Mouse (Mus musculus) activated CD4-positive, CD25-positive, alpha-beta regulatory T cell, adult 9 weeks (primary cell): ENCODE measurements around the gene Thap4. TPM values are rescaled to one million over a fixed set of nuclear protein-coding genes. Genes with fewer than 3 reads are reported as not detected.

ENCODE experiments used
- polyA plus RNA-seq: library from polyadenylated mRNA; unstranded; fragments of 100-300 nt; shearing (Covaris generic); gene quantifications from one replicate; pipeline ENCODE4 v1.2.1, GENCODE M21; 2017

The Thap4 gene
- 21.0 TPM for polyA plus RNA-seq

DNA sequence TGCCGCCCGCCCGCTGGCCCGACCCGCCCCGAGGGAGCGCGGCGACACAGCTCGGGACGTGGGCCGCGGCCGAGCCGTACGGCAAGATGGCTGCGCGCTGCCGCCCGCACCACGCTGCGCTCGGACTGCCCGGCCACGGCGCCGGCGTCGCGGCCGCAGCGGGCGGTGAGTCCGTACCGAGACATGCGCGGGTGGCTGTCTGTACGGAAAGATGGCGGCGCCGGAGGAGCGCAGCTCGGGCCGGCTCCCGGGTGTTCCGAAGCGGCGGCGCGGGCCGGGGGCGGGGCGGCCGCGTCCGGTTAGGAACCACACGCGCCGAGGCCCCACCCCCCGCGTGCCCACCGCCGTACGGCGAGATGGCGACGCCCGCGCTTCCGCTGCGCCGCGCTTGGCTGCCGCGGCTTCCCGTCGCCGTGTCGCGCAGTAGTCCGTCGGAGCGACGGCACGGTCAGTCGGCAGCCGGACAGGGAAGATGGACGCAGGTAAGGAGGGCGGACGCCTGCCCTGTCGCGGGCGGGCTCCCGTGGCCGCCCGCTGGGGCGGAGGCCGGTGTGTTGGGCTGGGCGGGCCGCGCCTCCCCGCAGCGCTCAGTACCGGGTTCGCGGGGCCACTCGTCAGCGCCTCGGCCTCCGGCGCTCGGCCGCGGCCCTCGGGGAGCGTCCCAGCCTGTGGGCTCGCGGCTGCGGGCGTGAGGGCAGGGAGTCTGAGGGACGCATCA is at the start of gene Thap4:
Gene Thap4, minus strand, starts transcription at position 292 of the 718 bp plus-strand sequence.

DNA sequence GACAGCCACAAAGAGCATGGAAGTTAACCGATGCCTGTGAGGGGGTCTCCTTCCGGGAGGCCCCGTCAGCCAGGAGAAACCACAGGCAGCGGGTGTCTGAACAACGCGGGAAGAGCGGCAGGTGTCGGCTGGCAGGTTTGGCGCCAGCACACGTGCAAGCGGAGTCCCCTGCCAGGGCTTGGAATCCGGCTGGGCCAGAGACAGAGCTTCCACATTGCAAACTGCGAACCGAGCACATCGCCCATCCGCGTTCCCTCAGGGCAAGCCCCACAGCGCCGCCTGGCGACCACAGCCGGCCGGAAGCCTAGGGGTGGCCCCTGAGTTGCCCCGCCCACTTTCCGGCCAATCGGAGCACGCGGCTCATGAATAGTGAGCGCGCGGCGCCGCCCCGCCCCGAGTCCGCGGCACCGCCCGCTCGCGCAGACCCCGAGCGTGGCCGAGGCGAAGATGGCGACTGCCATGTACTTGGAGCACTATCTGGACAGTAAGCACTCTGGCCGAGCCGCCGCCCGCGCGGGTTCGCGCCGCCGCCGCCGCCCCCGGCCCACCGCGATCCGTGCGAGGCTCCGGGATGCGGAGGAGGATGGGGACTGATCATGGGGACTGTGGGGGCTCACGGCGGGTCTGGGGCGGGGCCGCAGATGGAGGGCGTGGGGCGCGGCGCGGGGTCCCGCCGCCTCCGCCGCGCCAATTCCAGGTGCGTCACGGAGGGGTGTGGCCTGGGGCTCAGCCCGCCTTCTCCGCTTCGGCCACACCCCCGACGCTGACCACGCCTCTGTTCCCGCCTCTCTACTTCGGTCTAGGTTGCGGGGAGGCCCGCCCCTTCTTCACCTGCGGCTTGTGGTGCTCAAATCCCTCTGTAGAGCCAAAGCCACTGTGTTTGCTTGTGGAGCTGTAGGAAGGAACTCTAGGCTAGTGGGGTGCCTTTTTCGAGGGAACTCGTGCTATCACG is 49.2 kb upstream of the Thap4 start, which contains the start of gene Ing5:
Gene Ing5, plus strand, starts transcription at position 410 of the 952 bp plus-strand sequence.

DNA sequence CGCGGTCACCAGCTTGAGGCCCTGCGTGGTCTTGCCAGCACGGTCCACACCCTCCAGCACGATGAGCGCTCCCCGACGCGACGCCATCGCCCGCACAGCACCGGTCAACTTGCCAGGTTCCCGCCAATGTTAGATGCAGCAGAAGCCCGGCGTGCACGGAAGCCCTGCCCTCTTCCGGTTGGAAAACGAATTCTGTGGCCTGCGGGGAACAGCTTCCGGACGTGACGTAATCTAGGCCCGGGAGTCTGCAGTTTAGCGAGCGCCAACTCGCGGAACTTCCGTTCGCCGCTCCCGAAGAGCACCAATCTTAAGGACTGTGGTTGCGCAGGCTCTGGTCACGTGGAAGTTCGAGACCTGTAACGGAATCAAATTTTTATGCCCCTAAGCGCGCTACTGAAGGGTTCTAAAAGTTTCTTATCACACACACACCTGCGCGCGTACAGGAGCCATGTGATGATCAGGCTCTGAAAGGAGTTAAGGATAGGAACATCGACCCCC is 47.1 kb upstream of the Thap4 start, which contains the start of gene Dtymk:
Gene Dtymk, minus strand, starts transcription at position 194 of the 498 bp plus-strand sequence.

GRCm38 (mm10) chr1:93751290-93751689 is 3.4 kb downstream of the Thap4 start, which contains the start of gene Atg4b:
Atg4b (plus strand) TSS chr1:93751500.

GRCm38 (mm10) chr1:93685401-93686244 is 69.0 kb downstream of the Thap4 start, which contains the start of gene Bok:
Bok (plus strand) TSS chr1:93685660.

DNA sequence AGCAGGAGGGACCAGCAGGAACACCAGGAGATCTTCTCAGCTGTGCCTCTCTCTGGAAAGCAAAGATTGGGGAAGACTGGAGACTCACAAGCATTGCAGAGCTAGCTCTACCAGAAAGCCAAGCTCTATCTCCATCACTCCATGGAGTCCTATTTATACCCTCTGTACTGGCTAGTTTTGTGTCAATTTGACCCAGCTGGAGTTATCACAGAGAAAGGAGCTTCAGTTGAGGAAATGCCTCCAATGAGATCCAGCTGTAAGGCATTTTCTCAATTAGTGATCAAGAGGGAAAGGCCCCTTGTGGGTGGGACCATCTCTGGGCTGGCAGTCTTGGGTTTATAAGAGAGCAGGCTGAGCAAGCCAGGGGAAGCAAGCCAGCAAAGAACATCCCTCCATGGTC is 96.1 kb downstream of the Thap4 start, which contains the start of gene Stk25:
Gene Stk25, minus strand, starts transcription at position 101 of the 400 bp plus-strand sequence.

Other genes with a start within 250 kb of the Thap4 start
- 1.3 TPM for gene Farp2, start 242.8 kb downstream of the Thap4 start, polyA plus RNA-seq
- 137 TPM for gene Stk25, start 96.2 kb downstream of the Thap4 start, polyA plus RNA-seq
- not detected for gene Bok, start 69.2 kb downstream of the Thap4 start, polyA plus RNA-seq
- gene Atg4b, start 3.4 kb downstream of the Thap4 start, polyA plus RNA-seq = 122 TPM
- 141 TPM for gene Dtymk, start 47.1 kb upstream of the Thap4 start, polyA plus RNA-seq
- gene Ing5, start 49.1 kb upstream of the Thap4 start, polyA plus RNA-seq = 29.4 TPM
- gene D2hgdh, start 70.0 kb upstream of the Thap4 start, polyA plus RNA-seq = 36.2 TPM
- not detected for gene Gal3st2, start 106.4 kb upstream of the Thap4 start, polyA plus RNA-seq
- not detected for gene Gal3st2b, start 163.4 kb upstream of the Thap4 start, polyA plus RNA-seq
- gene Gal3st2c, start 235.6 kb upstream of the Thap4 start, polyA plus RNA-seq = 0.04 TPM